Mouse (Mus musculus): ENCODE measurements around the gene Cerk.

GRCm38 (mm10) chr15:86094324-86095121 lies 91.4 kb downstream of the Cerk start:
- TF ChIP-seq CTCF (conservative IDR thresholded peaks at IDR 0.05 in 1 of 2, IDR thresholded peaks at IDR 0.05 in 1 of 2; ENCODE audit: low read depth in 2 of 2, low read length in 2 of 2): no peak
- no peak for TF ChIP-seq JUND (conservative IDR thresholded peaks at IDR 0.05; ENCODE audit: low read depth, low read length)
- peak; percentile 37; the same call in 1 of the 2 replicates for TF ChIP-seq EP300 (IDR thresholded peaks at IDR 0.05; ENCODE audit: low read length)
- no peak for TF ChIP-seq MAX (IDR thresholded peaks at IDR 0.05; ENCODE audit: low read length)
- TF ChIP-seq ZNF384 (IDR thresholded peaks at IDR 0.05; ENCODE audit: low read depth, low read length): no peak
- 0 out of 2 replicates have a peak, but pooled peaks have one; percentile 57 for TF ChIP-seq RCOR1 (conservative IDR thresholded peaks at IDR 0.05; ENCODE audit: low read depth, low read length)
- peak; percentile 41; the same call in 1 of the 2 replicates for TF ChIP-seq ELF1 (IDR thresholded peaks at IDR 0.05; ENCODE audit: low read depth, low read length)
- TF ChIP-seq POLR2A (IDR thresholded peaks at IDR 0.05; ENCODE audit: low read depth, low read length): no peak
- TF ChIP-seq HCFC1 (IDR thresholded peaks at IDR 0.05; ENCODE audit: low read depth, low read length): no peak
- TF ChIP-seq POLR2AphosphoS2 (IDR thresholded peaks at IDR 0.05; ENCODE audit: low read depth, low read length): no peak
- no peak for TF ChIP-seq MXI1 (IDR thresholded peaks at IDR 0.05; ENCODE audit: low read depth, low read length)
- no peak for TF ChIP-seq TBP (conservative IDR thresholded peaks at IDR 0.05; ENCODE audit: low read depth, low read length)
- no peak for TF ChIP-seq CHD1 (IDR thresholded peaks at IDR 0.05; ENCODE audit: low read depth, low read length)

All from CH12.LX (cell line).